In the genomic region with DNA sequence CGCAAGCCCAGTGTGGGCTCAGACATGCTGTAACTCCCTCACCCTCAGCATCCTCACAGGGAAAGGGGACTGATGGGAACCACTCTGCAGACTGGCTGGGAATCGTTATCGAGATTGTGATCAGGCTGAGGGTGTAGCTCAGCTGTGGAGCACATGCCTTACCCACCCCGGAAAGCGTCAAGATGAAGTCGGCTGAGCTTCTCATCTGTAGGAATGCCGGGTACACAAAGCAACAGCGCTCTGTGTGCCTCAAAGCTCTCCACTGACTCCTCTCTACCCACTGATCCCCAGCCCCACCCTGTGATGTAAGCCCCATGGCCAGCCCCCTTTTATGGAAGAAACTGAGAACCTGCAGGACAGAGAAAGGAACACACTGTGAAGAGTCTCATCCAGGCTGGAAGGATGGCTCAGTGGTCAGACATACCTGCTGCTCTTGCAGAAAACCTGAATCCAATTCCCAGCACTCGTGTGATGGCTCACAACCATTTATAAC, we compare ENCODE assay signal across 11 mouse cellular contexts.
DNase-seq lines count a peak whose midpoint lies in the region; ATAC-seq lines count a peak whose summit lies in the region.
"Had no signal": no experiment of that assay in that cellular context is flagged by ENCODE, and none has a peak within 500 bp of the region (broad histone marks: within the 10 kb centered on the region; RNA-seq: fewer than 3 reads in every experiment).

No protein-coding gene starts in this region.

- no peaks in the 10 kb centered on the region for H3K9me3 ChIP-seq in embryonic facial prominence, embryonic 12.5 days
- no peaks in the 10 kb centered on the region for H3K9me3 ChIP-seq in limb, embryonic 10.5 days (replicated peaks)
- H3K9me3 ChIP-seq: embryonic facial prominence, embryonic 13.5 days had no signal

- H3K4me2 ChIP-seq in embryonic facial prominence, embryonic 12.5 days (replicated peaks), result no peak overlapping the region

- H3K27ac ChIP-seq in embryonic facial prominence, embryonic 12.5 days, result peak overlapping the region; percentile 84; the same call in 1 of the 2 replicates
- peak overlapping the region; percentile 85; the same call in 1 of the 2 replicates for H3K27ac ChIP-seq in limb, embryonic 10.5 days
- H3K27ac ChIP-seq: liver, embryonic 14.5 days had no signal

- DNase-seq in kidney, adult 9 months, result peak; percentile 38
- no peak for DNase-seq in kidney, postnatal 36 days
- DNase-seq in ES-CJ7 (ENCODE audit: low read depth, low spot score), result peak; percentile 30
- no peak for DNase-seq in limb, embryonic 10.5 days (ENCODE audit: low spot score)
- no peak for DNase-seq in urinary bladder, adult 18-20 months (ENCODE audit: low spot score in 2 of 2)
- no peak for DNase-seq in thymus, adult 18-20 months
- no peak for DNase-seq in layer of hippocampus, adult 9-10 months (ENCODE audit: low spot score)
- DNase-seq: cerebellum, adult 11-12 months had no signal

- no peak for ATAC-seq in embryonic facial prominence, embryonic 12.5 days (ENCODE audit: insufficient number of reproducible peaks, insufficient read depth, low FRiP score, low TSS enrichment)

- no peaks in the 10 kb centered on the region for H3K36me3 ChIP-seq in embryonic facial prominence, embryonic 12.5 days
- H3K36me3 ChIP-seq in limb, embryonic 10.5 days, result no peaks in the 10 kb centered on the region
- H3K36me3 ChIP-seq: embryonic facial prominence, embryonic 13.5 days had no signal

- peaks cover 81% of the 10 kb centered on the region for H3K4me1 ChIP-seq in embryonic facial prominence, embryonic 12.5 days
- peaks cover 93% of the 10 kb centered on the region for H3K4me1 ChIP-seq in limb, embryonic 10.5 days

- no peaks in the 10 kb centered on the region for H3K27me3 ChIP-seq in embryonic facial prominence, embryonic 12.5 days
- H3K27me3 ChIP-seq in limb, embryonic 10.5 days (ENCODE audit: low read depth, poor library complexity, severe bottlenecking), result no peaks in the 10 kb centered on the region
- H3K27me3 ChIP-seq: embryonic facial prominence, embryonic 13.5 days had no signal

- no peak overlapping the region for H3K9ac ChIP-seq in embryonic facial prominence, embryonic 12.5 days
- H3K9ac ChIP-seq: liver, embryonic 14.5 days had no signal

- WGBS in embryonic facial prominence, embryonic 12.5 days, result 52% methylated on average over 9 of the region's 9 CpGs
- 74% methylated on average over 9 of the region's 9 CpGs for WGBS in limb, embryonic 10.5 days

- no peak overlapping the region for H3K4me3 ChIP-seq in embryonic facial prominence, embryonic 12.5 days
- no peak overlapping the region for H3K4me3 ChIP-seq in limb, embryonic 10.5 days
- H3K4me3 ChIP-seq: embryonic facial prominence, embryonic 13.5 days had no signal

Comparison
In these comparisons a context has a peak if more than half of its experiments do, and no peak if none do; other contexts are left out.
1. DNase-seq: peak in kidney, adult 9 months (single experiment) and ES-CJ7 (single experiment); none in kidney, postnatal 36 days (0 of 2), limb, embryonic 10.5 days (single experiment), urinary bladder, adult 18-20 months (0 of 2), thymus, adult 18-20 months (0 of 2) and layer of hippocampus, adult 9-10 months (single experiment).